Mouse (Mus musculus) retina, embryonic 14.5 days (tissue): ENCODE measurements around the gene Tmem74b.
A peak's percentile ranks its signal among the peaks of the same experiment; 100 is the strongest.

Source experiments
- DNase-seq: peaks from one replicate; pipeline ENCODE4 v3.0.0-alpha.2; 2015; ENCODE audit warnings: low spot score

Tmem74b gene

GRCm38 (mm10) chr2:151742084-151742483 lies 40.3 kb downstream of the Tmem74b start:
- no peak for DNase-seq

GRCm38 (mm10) chr2:151742850-151743679 lies 41.3 kb downstream of the Tmem74b start:
- no peak for DNase-seq

GRCm38 (mm10) chr2:151743845-151744244 lies 42.0 kb downstream of the Tmem74b start, which contains the start of gene Psmf1:
TSS of gene Psmf1 (minus strand) at chr2:151744186.
- no peak for DNase-seq

GRCm38 (mm10) chr2:151747847-151748705 lies 46.3 kb downstream of the Tmem74b start:
- DNase-seq, result peak; percentile 94

- DNase-seq, result no peak
Observed at GRCm38 (mm10) chr2:151751330-151751729, 49.5 kb downstream of the Tmem74b start.

- DNase-seq, result no peak
Observed at GRCm38 (mm10) chr2:151756277-151757061, 54.7 kb downstream of the Tmem74b start.

- DNase-seq, result no peak
Observed at GRCm38 (mm10) chr2:151757451-151757850, 55.6 kb downstream of the Tmem74b start.

- DNase-seq, result no peak
Observed at GRCm38 (mm10) chr2:151758806-151759353, 57.1 kb downstream of the Tmem74b start.
